Mouse (Mus musculus): Measurements from ENCODE around the gene Pde11a.
A peak's percentile ranks its signal among the peaks of the same experiment; 100 is the strongest.
"Not testable (repeated sequence)": the region's sequence is repeated elsewhere in the genome, so short reads cannot be mapped to it uniquely, and the experiment has no call there.

Gene Pde11a

GRCm38 (mm10) chr2:75983847-75984246 lies 354.7 kb downstream of the Pde11a start:
- DNase-seq: no peak

GRCm38 (mm10) chr2:75983091-75983490 lies 355.5 kb downstream of the Pde11a start:
- DNase-seq: no peak

GRCm38 (mm10) chr2:75982626-75983025 lies 355.9 kb downstream of the Pde11a start:
- DNase-seq: no peak

GRCm38 (mm10) chr2:75981440-75982081 lies 357.0 kb downstream of the Pde11a start, which contains the start of gene Ttc30a1:
TSS of gene Ttc30a1 (minus strand) at chr2:75981967.
- DNase-seq: peak; percentile 83

GRCm38 (mm10) chr2:75980933-75981439 lies 357.6 kb downstream of the Pde11a start:
- not testable (repeated sequence) for DNase-seq

- peak; percentile 62 for DNase-seq
Measured at GRCm38 (mm10) chr2:75977752-75978368, 360.7 kb downstream of the Pde11a start, which contains the start of gene Ttc30a2. TSS of gene Ttc30a2 (minus strand) at chr2:75978170.

- DNase-seq: not testable (repeated sequence)
Measured at GRCm38 (mm10) chr2:75976070-75976469, 362.5 kb downstream of the Pde11a start.

- no peak for DNase-seq
Measured at GRCm38 (mm10) chr2:75974131-75974530, 364.4 kb downstream of the Pde11a start.

- peak; percentile 68 for DNase-seq
Measured at GRCm38 (mm10) chr2:75964972-75965371, 373.6 kb downstream of the Pde11a start.

- DNase-seq: peak; percentile 81
Measured at GRCm38 (mm10) chr2:75964512-75964911, 374.1 kb downstream of the Pde11a start.

- no peak for DNase-seq
Measured at GRCm38 (mm10) chr2:75964051-75964450, 374.5 kb downstream of the Pde11a start.

- no peak for DNase-seq
Measured at GRCm38 (mm10) chr2:75963211-75963840, 375.2 kb downstream of the Pde11a start.

- DNase-seq: peak; percentile 60
Measured at GRCm38 (mm10) chr2:75960366-75961330, 377.9 kb downstream of the Pde11a start.

- DNase-seq: peak; percentile 23
Measured at GRCm38 (mm10) chr2:75959850-75960365, 378.7 kb downstream of the Pde11a start.

- peak; percentile 22 for DNase-seq
Measured at GRCm38 (mm10) chr2:75959183-75959849, 379.3 kb downstream of the Pde11a start.

GRCm38 (mm10) chr2:75955709-75956108 lies 382.9 kb downstream of the Pde11a start:
- DNase-seq: no peak

- no peak for DNase-seq
Measured at GRCm38 (mm10) chr2:75953320-75953719, 385.3 kb downstream of the Pde11a start.

GRCm38 (mm10) chr2:75950685-75951084 lies 387.9 kb downstream of the Pde11a start:
- no peak for DNase-seq

Measured in kidney, postnatal 10 days (tissue).